Mouse (Mus musculus) ES-E14 (cell line): ENCODE measurements at regions not wholly inside any gene's neighbourhood (a gene's known extent, or its start where the extent isn't known, plus 50 kb on each side); places are given as distances from the start of the nearest gene placed in this dataset.
"Not testable (repeated sequence)": the region's sequence is repeated elsewhere in the genome, so short reads cannot be mapped to it uniquely, and the experiment has no call there.

ENCODE experiments used
- DNase-seq: peaks from one replicate; pipeline ENCODE4 v3.0.0-alpha.2; 2013; ENCODE audit warnings: low read depth, low spot score
- H3K27ac ChIP-seq: 2 replicates; pipeline ENCODE4 v1.5.1; 2012; ENCODE audit warnings: low read depth, mild to moderate bottlenecking, low read length, moderate library complexity, mixed read lengths; ENCODE audit not compliant: poor library complexity, insufficient read depth, severe bottlenecking
- H3K36me3 ChIP-seq: 2 replicates; pipeline ENCODE4 v1.6.1; 2012; ENCODE audit warnings: mild to moderate bottlenecking, low read length, moderate library complexity, mixed read lengths; ENCODE audit not compliant: control insufficient read depth, poor library complexity, insufficient read depth, severe bottlenecking
- H3K4me1 ChIP-seq, 2 experiments: fragments of 150-350 bp in 1 of 2; sonication (generic) in 1 of 2; 2 replicates each; pipeline ENCODE4 v1.6.1; 2012; ENCODE audit warnings: low read length in 2 of 2, mild to moderate bottlenecking in 1 of 2, mixed read lengths in 1 of 2; ENCODE audit not compliant: control insufficient read depth in 2 of 2, insufficient read depth in 2 of 2, poor library complexity in 1 of 2
- H3K4me3 ChIP-seq, 2 experiments: fragments of 150-350 bp in 1 of 2; sonication (generic) in 1 of 2; 2 replicates each; pipeline ENCODE4 v1.5.1; 2012; ENCODE audit warnings: low read length in 2 of 2, low read depth in 1 of 2, mild to moderate bottlenecking in 1 of 2, mixed read lengths in 1 of 2; ENCODE audit not compliant: insufficient read depth in 1 of 2, poor library complexity in 1 of 2, severe bottlenecking in 1 of 2
- H3K9ac ChIP-seq: 2 replicates; pipeline ENCODE4 v1.6.1; 2012; ENCODE audit warnings: low read depth, mild to moderate bottlenecking, low read length, mixed read lengths; ENCODE audit not compliant: poor library complexity, insufficient read depth, severe bottlenecking
- H3K9me3 ChIP-seq: fragments of 150-350 bp; sonication (generic); 2 replicates; pipeline ENCODE4 v1.6.1; 2012; ENCODE audit warnings: low read depth, mild to moderate bottlenecking, low read length; ENCODE audit not compliant: control insufficient read depth, insufficient read depth
- CHD2 ChIP-seq: IDR thresholded peaks from 2 replicates; pipeline ENCODE4 v1.6.1; 2014; ENCODE audit warnings: mild to moderate bottlenecking, low read depth, low read length, inconsistent platforms
- HCFC1 ChIP-seq: IDR thresholded peaks from 2 replicates; pipeline ENCODE4 v1.6.1; 2012; ENCODE audit warnings: low read length, inconsistent platforms, borderline replicate concordance; ENCODE audit not compliant: insufficient read depth
- MAFK ChIP-seq: IDR thresholded peaks from 2 replicates; pipeline ENCODE4 v1.6.1; 2014; ENCODE audit warnings: mild to moderate bottlenecking, low read depth, low read length, inconsistent platforms; ENCODE audit not compliant: insufficient read depth
- ZC3H11A ChIP-seq: IDR thresholded peaks from 2 replicates; pipeline ENCODE4 v1.6.1; 2012; ENCODE audit warnings: low read depth, mild to moderate bottlenecking, inconsistent platforms, low read length, borderline replicate concordance
- ZNF384 ChIP-seq: IDR thresholded peaks from 2 replicates; pipeline ENCODE4 v1.6.1; 2012; ENCODE audit warnings: low read depth, low read length, inconsistent platforms
- in situ Hi-C, 2 experiments: fragments of 600-800 bp; cut with MboI; formaldehyde crosslinking; loops; one replicate each; pipeline ENCODE4 v1.15.1; 2025; ENCODE audit warnings: low sequenced_read_pairs in 2 of 2, inconsistent platforms in 1 of 2; ENCODE audit not compliant: unreplicated experiment in 2 of 2

DNA sequence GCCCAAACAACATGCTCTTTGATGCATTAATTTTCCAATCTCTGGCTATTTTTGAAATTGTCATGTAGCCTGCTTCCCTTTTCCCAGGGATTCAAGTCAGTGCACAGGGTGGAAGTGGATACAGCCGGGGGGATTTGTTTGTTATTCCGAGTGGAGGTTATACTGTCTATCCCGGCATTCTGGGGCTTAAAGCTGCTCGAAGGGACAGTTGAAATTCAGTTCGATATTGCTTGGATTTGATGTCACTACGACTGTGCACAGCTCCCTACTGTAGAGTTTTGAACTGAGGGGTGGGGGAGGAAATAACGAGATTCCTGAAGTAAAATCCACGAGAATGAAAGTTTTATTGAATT is 254.4 kb upstream of the Gm6793 start:
- Histone ChIP-seq H3K9ac (no peak overlapping the region), H3K4me1 (no peaks in the 10 kb centered on the region), H3K36me3 (no peaks in the 10 kb centered on the region), H3K4me3 (no peak overlapping the region), H3K9me3 (no peaks in the 10 kb centered on the region), H3K27ac (no peak overlapping the region)
- DNase-seq, result no peak
- TF ChIP-seq ZC3H11A (no peak), HCFC1 (no peak), ZNF384 (no peak), CHD2 (no peak), MAFK (no peak)
- in situ Hi-C loops, result no loop called here

DNA sequence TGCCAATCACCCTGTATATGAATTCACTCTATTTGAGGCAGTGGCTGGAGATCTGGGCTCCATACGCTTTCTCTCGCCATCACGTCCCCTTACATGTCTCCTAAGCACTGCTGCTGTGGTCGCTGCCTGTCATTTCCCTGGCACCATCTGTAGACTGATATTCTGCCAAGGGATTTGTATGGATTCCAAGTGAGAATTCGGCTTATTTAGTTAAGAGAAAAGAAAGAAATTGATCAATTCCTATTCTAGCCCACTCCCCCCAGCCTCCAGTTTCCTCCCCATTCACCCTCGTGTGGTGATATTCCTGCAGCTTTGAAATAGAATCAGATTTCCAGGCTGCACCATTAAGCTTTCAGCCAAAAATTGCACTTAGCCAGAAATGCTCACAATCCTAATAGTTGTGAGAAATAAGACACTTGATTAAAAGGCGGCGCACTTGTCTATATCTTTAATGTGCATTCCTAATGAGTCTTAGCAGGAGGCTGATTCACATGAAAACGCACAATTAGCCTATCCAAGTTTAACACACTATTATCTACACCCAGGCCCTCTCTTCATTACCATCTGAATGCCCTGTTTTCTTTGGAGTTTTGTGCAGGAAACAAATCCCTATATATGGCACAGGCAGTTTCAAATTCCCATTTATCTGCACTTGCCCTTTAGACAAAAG is 253.8 kb upstream of the Gm6793 start:
- DNase-seq, result no peak
- Histone ChIP-seq H3K9ac (no peak overlapping the region), H3K9me3 (no peaks in the 10 kb centered on the region), H3K4me3 (no peak overlapping the region), H3K27ac (no peak overlapping the region), H3K36me3 (no peaks in the 10 kb centered on the region), H3K4me1 (no peaks in the 10 kb centered on the region)
- in situ Hi-C loops, result no loop called here
- TF ChIP-seq MAFK, result no peak
- TF ChIP-seq CHD2, result no peak
- TF ChIP-seq ZC3H11A, result no peak
- no peak for TF ChIP-seq ZNF384
- no peak for TF ChIP-seq HCFC1

DNA sequence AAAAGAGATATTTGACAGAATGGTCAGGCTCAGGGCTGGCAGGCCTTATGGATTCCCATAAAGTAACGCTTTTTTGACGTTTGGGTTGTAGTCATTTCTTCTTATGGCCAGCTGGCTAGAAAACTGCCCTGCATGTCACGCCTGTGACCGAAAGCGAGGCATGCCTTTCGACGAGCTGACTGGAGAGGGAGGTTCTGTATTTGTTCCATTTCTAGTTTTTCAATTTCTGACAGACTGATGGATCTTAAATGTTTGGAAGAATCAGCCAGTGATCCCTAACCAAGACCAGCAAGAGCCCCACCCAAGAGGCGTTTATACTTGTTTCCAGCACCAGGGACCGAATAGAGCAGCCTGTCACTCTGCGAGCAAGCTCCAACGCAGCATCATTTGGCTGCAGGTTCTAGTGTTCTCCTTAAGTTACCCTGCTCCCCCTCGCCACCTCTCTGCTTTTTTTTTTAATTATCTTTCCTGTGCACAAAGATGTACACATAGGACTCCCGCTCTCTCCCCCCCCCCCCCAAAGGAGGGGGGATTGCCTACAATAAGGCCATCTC is 243.2 kb upstream of the Gm6793 start:
- DNase-seq, result no peak
- Histone ChIP-seq H3K9me3 (no peaks in the 10 kb centered on the region), H3K4me3 (no peak overlapping the region), H3K4me1 (no peaks in the 10 kb centered on the region), H3K36me3 (no peaks in the 10 kb centered on the region), H3K9ac (no peak overlapping the region), H3K27ac (no peak overlapping the region)
- in situ Hi-C loops, result no loop called here
- no peak for TF ChIP-seq ZC3H11A
- no peak for TF ChIP-seq CHD2
- TF ChIP-seq HCFC1, result no peak
- TF ChIP-seq MAFK, result no peak
- TF ChIP-seq ZNF384, result no peak

DNA sequence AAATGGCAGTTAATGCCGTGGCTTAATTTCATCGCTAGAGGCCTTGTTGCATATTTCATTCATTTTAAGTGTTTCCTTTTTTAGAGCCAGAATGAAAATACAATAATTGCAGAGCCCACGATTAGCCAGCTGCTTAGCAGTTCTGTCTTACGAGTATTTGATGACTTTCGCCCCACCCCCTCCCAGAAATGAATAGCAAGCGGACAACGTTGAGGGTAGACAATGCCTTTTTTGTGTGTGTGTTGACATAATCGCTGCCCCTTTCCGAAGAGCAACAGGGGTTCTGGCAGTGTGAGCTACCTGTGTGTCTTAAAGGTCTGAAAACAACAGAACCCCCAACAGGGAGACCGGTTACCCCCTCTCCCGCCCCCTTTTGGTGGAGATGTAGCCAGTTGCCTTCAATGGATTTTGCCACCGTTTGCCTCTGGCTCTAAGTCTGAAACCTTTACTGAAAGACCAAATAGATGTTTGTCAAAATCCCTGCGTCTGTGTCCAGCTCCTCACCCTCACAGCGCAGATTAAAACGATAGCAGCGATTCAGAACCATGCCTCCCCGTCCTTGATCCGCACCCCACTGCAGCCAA is 242.6 kb upstream of the Gm6793 start:
- no peaks in the 10 kb centered on the region for H3K9me3 ChIP-seq
- no peak for TF ChIP-seq ZC3H11A
- no peak for TF ChIP-seq CHD2
- TF ChIP-seq HCFC1, result no peak
- no peak for TF ChIP-seq MAFK
- TF ChIP-seq ZNF384, result no peak
- no peak overlapping the region for H3K27ac ChIP-seq
- in situ Hi-C loops, result no loop called here
- no peak overlapping the region for H3K4me3 ChIP-seq
- H3K9ac ChIP-seq, result no peak overlapping the region
- DNase-seq, result no peak
- H3K36me3 ChIP-seq, result no peaks in the 10 kb centered on the region
- H3K4me1 ChIP-seq, result no peaks in the 10 kb centered on the region

DNA sequence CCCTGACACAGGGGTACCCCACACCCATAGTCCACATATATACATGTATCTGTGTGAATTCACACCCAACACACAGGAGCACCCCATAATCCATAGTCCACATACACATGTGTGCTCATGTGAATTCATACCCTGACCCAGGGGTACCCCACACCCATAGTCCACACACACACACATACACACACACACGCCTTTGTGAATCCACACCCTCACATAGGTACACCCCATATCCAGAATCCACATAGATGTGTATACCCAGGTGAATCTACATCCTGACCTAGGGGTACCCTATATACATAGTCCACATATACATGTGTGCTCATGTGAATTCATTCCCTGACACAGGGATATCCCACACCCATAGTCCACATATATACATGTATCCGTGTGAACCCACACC is 231.8 kb upstream of the Gm6793 start:
- DNase-seq, H3K27ac ChIP-seq, H3K9me3 ChIP-seq, in situ Hi-C loops, H3K4me1 ChIP-seq, H3K4me3 ChIP-seq, H3K36me3 ChIP-seq, H3K9ac ChIP-seq: not testable (repeated sequence)
